Mouse (Mus musculus) liver, postnatal 0 days (tissue): Measurements from ENCODE around the gene Csrp1.

Experiments
- CTCF ChIP-seq: sonication (generic); IDR thresholded peaks from 2 replicates; pipeline ENCODE4 v1.5.1; 2016; ENCODE audit warnings: antibody characterized with exemption, low read depth
- EP300 ChIP-seq: IDR thresholded peaks from 2 replicates; pipeline ENCODE4 v1.6.1; 2016; ENCODE audit warnings: antibody characterized with exemption, low read depth, mild to moderate bottlenecking

- TF ChIP-seq CTCF: no peak
- no peak for TF ChIP-seq EP300
Observed at GRCm38 (mm10) chr1:135690784-135691416, 29.0 kb upstream of the Csrp1 start.
